Mouse (Mus musculus) limb, embryonic 15.5 days (tissue): ENCODE results near the gene Rps3a1. TPM values are rescaled to one million over a fixed set of nuclear protein-coding genes. Genes with fewer than 3 reads are reported as not detected.
"Not testable (repeated sequence)": the region's sequence is repeated elsewhere in the genome, so short reads cannot be mapped to it uniquely, and the experiment has no call there.

Source experiments
- ATAC-seq: fragments of 200-750 bp; cut with Nextera tagmentation; 2 replicates; pipeline ENCODE4 v1.8.0; 2017; ENCODE audit warnings: low read depth, moderate TSS enrichment; ENCODE audit not compliant: insufficient number of reproducible peaks, low FRiP score, low TSS enrichment
- H3K27ac ChIP-seq: fragments of 300-500 bp; sonication (generic); 2 replicates; pipeline ENCODE4 v1.5.1; 2015; ENCODE audit warnings: moderate library complexity, mild to moderate bottlenecking, inconsistent platforms
- H3K27me3 ChIP-seq: fragments of 300-500 bp; sonication (generic); 2 replicates; pipeline ENCODE4 v1.6.1; 2015; ENCODE audit warnings: inconsistent platforms
- H3K36me3 ChIP-seq: fragments of 300-500 bp; sonication (generic); 2 replicates; pipeline ENCODE4 v1.6.1; 2015; ENCODE audit warnings: inconsistent platforms
- H3K4me1 ChIP-seq: fragments of 300-500 bp; sonication (generic); 2 replicates; pipeline ENCODE4 v1.6.1; 2015; ENCODE audit warnings: inconsistent platforms
- H3K4me2 ChIP-seq: fragments of 300-500 bp; sonication (generic); 2 replicates; pipeline ENCODE4 v1.6.1; 2015; ENCODE audit warnings: mild to moderate bottlenecking, inconsistent platforms
- H3K4me3 ChIP-seq: fragments of 300-500 bp; sonication (generic); 2 replicates; pipeline ENCODE4 v1.5.1; 2015; ENCODE audit warnings: mild to moderate bottlenecking, inconsistent platforms
- H3K9ac ChIP-seq: fragments of 300-500 bp; sonication (generic); 2 replicates; pipeline ENCODE4 v1.6.1; 2015; ENCODE audit warnings: inconsistent platforms
- H3K9me3 ChIP-seq: fragments of 300-500 bp; sonication (generic); 2 replicates; pipeline ENCODE4 v1.6.1; 2016; ENCODE audit warnings: inconsistent platforms
- WGBS: fragments of 180-500 bp; shearing (Covaris S2); methylation state at CpG from one replicate; pipeline ENCODE4 v1.1.7; 2015; 5-methylcytosine and 5-hydroxymethylcytosine counted together
- polyA plus RNA-seq: library from polyadenylated mRNA; unstranded; fragments of >200 nt; fragmentation: Nextera tagmentation; extraction: Ambion mirVana; gene quantifications from 2 replicates; pipeline ENCODE4 v1.2.1, GENCODE M21; 2015

Rps3a1 gene
- polyA plus RNA-seq, 1 experiment from 2014 or later = 1,318 TPM

DNA sequence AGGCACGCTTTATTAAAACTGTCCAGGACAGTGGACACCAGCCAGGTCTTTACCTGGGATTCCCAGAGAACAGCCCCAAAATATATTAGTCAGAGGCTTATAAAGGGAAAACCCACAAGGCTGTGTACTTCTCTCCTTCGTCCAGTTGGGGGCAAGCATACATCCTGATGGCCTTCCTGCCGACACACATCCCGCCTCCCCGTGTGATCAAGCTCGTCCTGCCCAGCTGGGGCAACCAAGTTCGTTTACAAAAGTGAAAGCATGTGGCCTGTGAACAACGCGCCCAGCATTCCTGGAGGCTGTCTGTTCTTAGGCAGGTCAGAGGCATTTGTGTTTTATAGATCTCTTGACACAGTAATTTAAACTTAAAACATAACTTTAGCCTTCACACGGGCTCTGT lies 32.4 kb downstream of the Rps3a1 start:
- H3K4me3 ChIP-seq = peak overlapping the region; percentile 11; the same call in 1 of the 2 replicates
- H3K9me3 ChIP-seq = no peaks in the 10 kb centered on the region
- H3K27ac ChIP-seq = no peak overlapping the region; the same call in 1 of the 2 replicates
- peaks cover 7% of the 10 kb centered on the region; the same call in 1 of the 2 replicates for H3K36me3 ChIP-seq
- peaks cover 7% of the 10 kb centered on the region for H3K4me1 ChIP-seq
- ATAC-seq = no peak
- H3K27me3 ChIP-seq = no peaks in the 10 kb centered on the region
- 8% methylated on average over 10 of the region's 10 CpGs for WGBS
- no peak overlapping the region for H3K9ac ChIP-seq
- H3K4me2 ChIP-seq = no peak overlapping the region

DNA sequence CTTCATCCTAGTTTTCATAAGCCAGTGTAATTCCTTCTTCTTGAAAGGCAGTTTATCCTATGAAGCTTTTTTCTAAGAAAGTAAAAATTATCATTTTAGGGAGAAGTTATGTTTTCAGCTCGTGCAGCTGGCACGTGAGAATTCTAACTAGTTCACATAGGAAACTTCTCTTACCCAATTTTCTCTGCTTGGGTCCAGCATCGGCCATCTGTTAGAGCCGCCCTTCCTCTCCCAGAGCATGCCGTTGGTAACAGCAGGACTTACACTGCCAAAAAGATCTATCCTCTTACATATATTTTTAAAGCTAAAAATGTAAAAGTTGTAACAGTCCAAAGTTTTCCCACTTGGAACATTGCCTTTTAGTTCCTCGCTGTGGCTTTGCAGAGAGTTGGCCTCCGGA lies 33.4 kb downstream of the Rps3a1 start:
- no peak overlapping the region for H3K9ac ChIP-seq
- WGBS = 71% methylated on average over 7 of the region's 7 CpGs
- H3K27me3 ChIP-seq = no peaks in the 10 kb centered on the region
- no peak overlapping the region for H3K4me2 ChIP-seq
- H3K9me3 ChIP-seq = no peaks in the 10 kb centered on the region
- peaks cover 7% of the 10 kb centered on the region; the same call in 1 of the 2 replicates for H3K36me3 ChIP-seq
- H3K4me1 ChIP-seq = peaks cover 7% of the 10 kb centered on the region
- H3K27ac ChIP-seq = no peak overlapping the region; the same call in 1 of the 2 replicates
- no peak for ATAC-seq
- H3K4me3 ChIP-seq = no peak overlapping the region

DNA sequence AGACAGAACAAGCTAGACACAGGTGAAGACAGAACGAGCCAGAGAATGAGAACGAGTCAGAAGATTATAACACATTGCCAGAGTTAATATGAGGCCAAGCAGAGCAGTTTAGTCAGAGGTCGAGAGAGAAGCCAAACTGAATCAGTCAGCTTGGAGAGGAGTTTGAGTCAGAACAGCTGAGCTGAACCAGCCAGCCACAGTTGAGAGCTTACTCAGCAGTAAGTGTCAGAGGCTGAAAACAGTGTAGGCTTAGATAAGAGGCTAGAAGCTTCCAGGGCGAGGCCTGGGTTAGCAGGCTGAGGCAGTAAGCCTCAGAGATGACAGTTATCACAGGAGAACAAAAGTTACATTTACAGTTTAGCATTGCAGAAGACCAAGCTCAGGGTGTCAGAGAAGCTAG lies 33.9 kb downstream of the Rps3a1 start:
- no peak for ATAC-seq
- H3K27ac ChIP-seq = no peak overlapping the region; the same call in 1 of the 2 replicates
- WGBS = 72% methylated on average over 4 of the region's 4 CpGs

DNA sequence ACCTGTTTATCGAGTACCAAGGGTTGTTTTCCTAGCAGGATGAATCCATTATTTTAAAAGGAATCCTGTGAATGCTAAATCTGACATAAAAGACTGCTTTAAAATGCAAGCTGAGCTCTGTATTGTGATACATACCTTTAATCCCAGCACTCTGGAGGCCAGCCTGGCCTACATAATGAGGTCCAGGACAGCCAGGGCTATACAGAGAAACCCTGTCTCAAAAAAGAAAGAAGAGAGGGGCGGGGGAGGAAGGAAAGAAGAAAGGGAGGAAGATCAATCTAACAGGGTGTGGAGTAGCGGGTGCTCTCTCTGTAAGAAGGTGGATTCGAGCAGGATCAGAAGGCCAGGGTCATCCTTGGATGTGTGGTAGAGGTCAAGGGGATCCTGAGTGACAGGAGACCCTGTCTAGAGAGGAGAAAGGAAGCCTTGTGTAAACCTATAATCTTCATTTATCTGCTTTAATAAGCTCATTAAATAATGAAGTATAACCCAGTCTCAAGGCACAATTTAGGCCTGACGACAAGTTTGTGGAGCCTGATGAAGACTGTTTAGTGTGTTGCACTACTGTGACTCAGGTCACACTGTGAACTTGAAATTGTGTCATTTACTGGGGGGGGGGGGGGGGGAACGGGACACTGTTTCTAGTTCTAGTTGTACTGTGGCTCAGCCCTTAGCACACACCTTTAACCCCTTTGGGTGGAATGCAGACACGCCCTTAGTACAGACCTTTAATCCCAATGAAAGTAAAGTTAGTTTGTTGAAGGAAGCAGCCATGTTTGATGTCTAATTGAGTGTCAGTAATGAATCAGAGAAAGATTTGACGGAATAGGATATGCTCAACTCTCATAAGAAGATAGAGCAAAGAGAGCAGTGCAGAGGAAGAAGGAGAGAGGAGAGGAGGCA lies 34.6 kb downstream of the Rps3a1 start:
- H3K36me3 ChIP-seq = peaks cover 4% of the 10 kb centered on the region; the same call in 1 of the 2 replicates
- H3K4me2 ChIP-seq = no peak overlapping the region
- H3K4me1 ChIP-seq = peaks cover 8% of the 10 kb centered on the region
- H3K9me3 ChIP-seq = no peaks in the 10 kb centered on the region
- WGBS = 80% methylated on average over 8 of the region's 8 CpGs
- H3K9ac ChIP-seq = no peak overlapping the region
- H3K27me3 ChIP-seq = no peaks in the 10 kb centered on the region
- no peak for ATAC-seq
- H3K4me3 ChIP-seq = no peak overlapping the region
- no peak overlapping the region for H3K27ac ChIP-seq

More for the DNA sequence above, 33.9 kb downstream of the Rps3a1 start:
- Histone ChIP-seq H3K9ac (no peak overlapping the region), H3K36me3 (peaks cover 7% of the 10 kb centered on the region; the same call in 1 of the 2 replicates), H3K9me3 (no peaks in the 10 kb centered on the region), H3K4me1 (peaks cover 7% of the 10 kb centered on the region), H3K4me3 (no peak overlapping the region), H3K4me2 (no peak overlapping the region), H3K27me3 (no peaks in the 10 kb centered on the region)

DNA sequence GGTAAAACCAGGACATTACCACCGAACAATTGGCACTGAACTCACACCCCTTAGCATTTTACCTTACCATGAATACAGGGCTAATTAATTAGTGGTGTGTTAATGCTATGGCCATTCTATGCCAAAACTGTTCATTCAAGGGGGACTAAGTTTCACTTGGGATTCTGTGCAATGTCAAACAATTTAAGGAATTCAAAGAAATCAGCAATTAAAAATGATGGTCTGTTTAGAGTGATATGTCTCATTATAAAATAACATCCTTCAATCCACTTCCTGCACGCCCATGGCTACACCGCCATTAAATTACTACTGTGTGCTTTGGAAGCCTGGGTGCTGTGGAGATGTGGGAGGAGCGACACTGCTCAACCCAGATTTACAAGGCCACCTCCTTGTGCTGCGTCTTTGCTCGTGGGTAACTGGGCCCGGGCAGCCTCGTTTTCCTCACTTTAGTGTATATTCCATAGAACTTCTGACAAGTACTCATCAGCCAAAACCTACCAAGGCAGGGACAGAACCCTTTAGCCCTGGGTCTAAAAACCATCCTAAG lies 36.3 kb downstream of the Rps3a1 start:
- H3K9ac ChIP-seq = no peak overlapping the region
- ATAC-seq = no peak
- 67% methylated on average over 8 of the region's 8 CpGs for WGBS
- H3K27ac ChIP-seq = no peak overlapping the region
- H3K9me3 ChIP-seq = no peaks in the 10 kb centered on the region
- H3K4me3 ChIP-seq = no peak overlapping the region
- H3K4me1 ChIP-seq = peaks cover 9% of the 10 kb centered on the region
- H3K27me3 ChIP-seq = no peaks in the 10 kb centered on the region
- H3K36me3 ChIP-seq = peaks cover 8% of the 10 kb centered on the region; the same call in 1 of the 2 replicates
- H3K4me2 ChIP-seq = no peak overlapping the region

DNA sequence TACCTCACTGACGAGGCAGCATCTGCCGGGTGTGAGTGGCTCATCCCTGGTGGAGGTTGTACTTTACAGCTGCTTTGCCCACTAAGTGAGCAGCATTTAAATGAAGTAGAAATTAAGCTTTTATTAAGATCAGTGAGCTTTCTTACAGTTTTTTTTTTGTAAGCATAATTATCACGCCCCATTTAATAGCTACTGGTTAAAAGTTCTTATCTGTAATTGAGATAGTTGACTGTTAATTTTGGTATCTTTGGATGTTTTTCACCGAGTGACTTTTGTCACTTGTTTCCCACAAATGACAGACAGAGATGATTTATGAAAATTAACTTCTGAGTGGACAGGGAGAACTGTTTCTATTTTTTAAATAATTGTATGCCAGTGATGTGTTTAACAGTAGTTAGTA lies 37.6 kb downstream of the Rps3a1 start:
- H3K27me3 ChIP-seq = no peaks in the 10 kb centered on the region
- no peak overlapping the region for H3K27ac ChIP-seq
- no peak for ATAC-seq
- peaks cover 8% of the 10 kb centered on the region; the same call in 1 of the 2 replicates for H3K36me3 ChIP-seq
- H3K4me3 ChIP-seq = no peak overlapping the region
- H3K4me2 ChIP-seq = no peak overlapping the region
- peaks cover 6% of the 10 kb centered on the region for H3K4me1 ChIP-seq
- WGBS = 86% methylated on average over 4 of the region's 4 CpGs
- H3K9ac ChIP-seq = no peak overlapping the region
- H3K9me3 ChIP-seq = no peaks in the 10 kb centered on the region

DNA sequence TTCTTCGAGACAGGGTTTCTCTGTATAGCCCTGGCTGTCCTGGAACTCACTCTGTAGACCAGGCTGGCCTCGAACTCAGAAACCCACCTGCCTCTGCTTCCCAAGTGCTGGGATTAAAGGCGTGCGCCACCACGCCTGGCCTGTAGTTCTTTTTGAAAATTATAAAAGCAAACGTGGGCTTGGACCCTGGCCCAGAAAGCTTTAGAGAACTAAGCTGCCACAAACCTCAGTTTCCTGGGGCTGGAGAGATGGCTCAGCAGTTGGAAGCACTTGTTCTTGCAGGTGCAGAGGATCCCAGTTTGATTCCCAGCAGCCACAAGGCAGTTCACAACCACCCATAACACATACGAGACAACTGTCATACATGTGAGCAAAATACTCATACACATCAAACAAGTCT lies 38.1 kb downstream of the Rps3a1 start:
- not testable (repeated sequence) for H3K4me1 ChIP-seq, H3K27ac ChIP-seq, H3K27me3 ChIP-seq, H3K4me2 ChIP-seq, H3K9me3 ChIP-seq, H3K36me3 ChIP-seq, H3K9ac ChIP-seq, ATAC-seq, H3K4me3 ChIP-seq
- 83% methylated on average over 7 of the region's 7 CpGs for WGBS

DNA sequence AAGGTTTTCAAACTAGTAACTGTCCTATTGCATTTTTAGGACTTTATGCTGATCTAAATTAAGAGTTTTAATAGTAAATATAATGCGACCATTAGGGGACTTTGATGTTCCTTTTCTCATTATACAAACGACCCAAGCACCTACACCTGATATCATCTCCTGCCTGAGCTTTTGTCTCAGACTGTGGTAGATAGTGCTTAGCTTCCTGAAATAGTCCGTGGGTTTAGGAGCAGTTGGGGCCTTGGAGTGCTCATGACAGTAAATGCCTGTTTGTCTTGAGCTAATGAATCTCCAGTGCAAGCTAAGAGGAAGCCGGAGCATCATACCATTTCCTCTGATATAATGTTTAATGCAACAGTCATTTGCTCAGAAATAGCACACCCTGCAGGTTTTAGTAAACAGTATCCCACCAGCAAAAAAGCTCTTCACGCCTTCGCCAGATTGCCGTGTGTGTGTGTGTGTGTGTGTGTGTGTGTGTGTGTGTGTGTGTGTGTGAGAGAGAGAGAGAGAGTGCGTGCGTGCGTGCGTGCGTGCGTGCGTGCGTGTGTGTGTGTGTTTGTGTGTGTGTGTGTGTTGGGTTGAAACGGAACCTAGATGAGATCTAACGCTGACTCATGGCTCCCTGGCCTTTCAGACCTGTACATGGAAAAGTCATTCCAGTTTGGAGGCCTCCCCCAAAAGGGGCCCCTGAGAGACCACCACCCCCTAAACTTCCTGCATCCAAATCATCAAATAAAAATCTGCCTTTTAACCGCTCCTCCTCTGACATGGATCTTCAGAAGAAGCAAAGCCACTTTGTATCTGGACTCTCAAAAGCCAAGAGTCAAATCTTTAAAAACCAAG lies 38.8 kb downstream of the Rps3a1 start:
- WGBS = 71% methylated on average over 18 of the region's 18 CpGs
- no peak overlapping the region for H3K4me2 ChIP-seq
- H3K27me3 ChIP-seq = no peaks in the 10 kb centered on the region
- no peaks in the 10 kb centered on the region for H3K9me3 ChIP-seq
- 0 out of 2 replicates have a peak, but pooled peaks cover 3% of the 10 kb centered on the region for H3K4me1 ChIP-seq
- no peak overlapping the region for H3K4me3 ChIP-seq
- no peak for ATAC-seq
- peaks cover 10% of the 10 kb centered on the region; the same call in 1 of the 2 replicates for H3K36me3 ChIP-seq
- no peak overlapping the region for H3K9ac ChIP-seq
- H3K27ac ChIP-seq = no peak overlapping the region

DNA sequence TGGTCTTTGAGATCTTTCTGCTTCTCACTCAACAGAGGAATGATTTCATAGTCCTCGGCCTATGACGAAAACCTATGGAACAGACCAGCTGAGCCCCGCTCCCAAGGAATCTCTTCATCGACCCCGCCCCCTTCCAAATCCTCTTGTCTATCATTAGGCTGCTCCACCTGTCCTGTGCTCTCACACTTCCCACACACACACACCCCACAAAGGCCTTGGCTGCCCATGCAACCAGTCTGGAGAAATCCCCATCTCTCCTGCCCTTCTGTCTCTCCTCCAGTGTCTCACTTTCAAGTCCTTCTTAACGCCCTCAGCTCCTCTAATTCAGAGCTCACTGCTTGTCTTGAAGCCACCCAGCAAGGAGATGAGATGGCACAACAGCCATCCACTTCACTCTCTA lies 40.5 kb downstream of the Rps3a1 start:
- WGBS = 81% methylated on average over 6 of the region's 6 CpGs
- Histone ChIP-seq H3K27me3 (no peaks in the 10 kb centered on the region), H3K9ac (no peak overlapping the region), H3K4me1 (0 out of 2 replicates have a peak, but pooled peaks cover 3% of the 10 kb centered on the region), H3K9me3 (no peaks in the 10 kb centered on the region), H3K4me2 (no peak overlapping the region), H3K36me3 (peaks cover 12% of the 10 kb centered on the region; the same call in 1 of the 2 replicates), H3K27ac (no peak overlapping the region; the same call in 1 of the 2 replicates), H3K4me3 (no peak overlapping the region)
- ATAC-seq = no peak

DNA sequence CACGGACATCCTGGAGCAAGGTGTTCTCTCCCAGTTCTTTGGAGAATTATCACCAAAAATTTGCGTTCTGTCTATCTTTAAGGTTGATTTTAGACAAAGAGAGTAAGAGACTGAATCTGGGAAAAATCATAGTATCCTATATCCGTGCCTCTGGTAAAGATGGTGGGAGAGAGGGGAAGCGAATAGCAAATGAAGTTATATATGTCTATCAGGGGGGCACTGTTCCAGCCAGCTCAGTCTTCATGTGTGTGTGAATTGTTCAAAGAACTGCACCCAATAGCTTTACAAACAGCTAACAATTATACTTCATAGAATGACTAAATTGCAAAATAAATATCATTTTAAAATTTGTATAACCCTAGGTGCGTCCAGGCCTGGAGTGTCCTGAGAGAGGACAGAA lies 48.6 kb downstream of the Rps3a1 start:
- Histone ChIP-seq H3K27ac (no peak overlapping the region), H3K9ac (no peak overlapping the region), H3K27me3 (no peaks in the 10 kb centered on the region), H3K4me3 (no peak overlapping the region), H3K4me2 (no peak overlapping the region), H3K36me3 (peaks cover 11% of the 10 kb centered on the region; the same call in 1 of the 2 replicates), H3K4me1 (peaks cover 7% of the 10 kb centered on the region; the same call in 1 of the 2 replicates), H3K9me3 (no peaks in the 10 kb centered on the region)
- 67% methylated on average over 5 of the region's 5 CpGs for WGBS
- no peak for ATAC-seq

DNA sequence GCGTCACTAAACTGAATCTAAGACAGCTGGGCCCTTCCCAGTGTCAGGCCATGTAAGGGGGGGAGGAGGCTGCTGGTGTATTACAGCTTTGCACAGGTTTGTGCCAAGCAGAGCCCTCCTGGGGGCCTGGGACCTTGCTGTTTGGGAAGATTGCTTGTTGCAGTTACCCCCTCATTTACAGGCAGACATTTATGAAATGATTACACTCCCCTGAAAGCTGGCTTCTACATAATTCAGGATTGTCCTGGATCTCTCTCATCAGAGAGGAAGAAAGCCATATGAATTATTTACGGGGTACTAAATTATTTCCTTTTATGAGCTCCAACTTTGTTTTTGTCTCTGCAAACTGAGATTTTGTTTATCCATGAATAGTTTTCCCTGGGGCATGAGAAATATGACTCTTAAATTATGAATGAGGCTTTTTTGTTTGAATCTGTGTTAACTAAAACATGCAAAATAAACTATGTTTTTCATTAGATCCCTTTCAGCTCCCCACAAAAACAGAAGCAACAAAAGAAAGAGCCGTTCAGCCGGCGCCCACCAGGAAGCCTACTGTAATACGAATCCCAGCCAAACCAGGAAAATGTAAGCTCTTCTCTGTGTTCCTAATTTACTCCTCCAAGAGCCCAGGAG lies 49.2 kb downstream of the Rps3a1 start:
- Histone ChIP-seq H3K9me3 (no peaks in the 10 kb centered on the region), H3K27ac (peak overlapping the region; percentile 27; the same call in 1 of the 2 replicates), H3K4me2 (no peak overlapping the region), H3K27me3 (no peaks in the 10 kb centered on the region), H3K36me3 (peaks cover 11% of the 10 kb centered on the region; the same call in 1 of the 2 replicates), H3K4me3 (no peak overlapping the region), H3K9ac (no peak overlapping the region), H3K4me1 (peaks cover 7% of the 10 kb centered on the region; the same call in 1 of the 2 replicates)
- ATAC-seq = no peak
- 30% methylated on average over 6 of the region's 6 CpGs for WGBS
